Mouse (Mus musculus) liver, adult 2 months (tissue): ENCODE data around the gene Ybx1. TPM values are rescaled to one million over a fixed set of nuclear protein-coding genes. Genes with fewer than 3 reads are reported as not detected.

Source experiments
- DNase-seq: peaks from one replicate; pipeline ENCODE4 v3.0.0-alpha.2; 2011; ENCODE audit warnings: low read depth, low spot score; ENCODE audit errors: extremely low read depth
- H3K27ac ChIP-seq: fragments of 200-500 bp; replicated peaks from 2 replicates; pipeline ENCODE4 v1.5.1; 2012; ENCODE audit warnings: low read depth, mild to moderate bottlenecking, control low read depth, inconsistent platforms, low read length; ENCODE audit not compliant: insufficient read depth
- H3K27me3 ChIP-seq: fragments of 200-500 bp; 2 replicates; pipeline ENCODE4 v1.6.1; 2012; ENCODE audit warnings: mild to moderate bottlenecking, moderate library complexity, low read length, inconsistent platforms; ENCODE audit not compliant: control insufficient read depth, insufficient read depth
- H3K36me3 ChIP-seq: fragments of 200-500 bp; 2 replicates; pipeline ENCODE4 v1.6.1; 2012; ENCODE audit warnings: low read length, inconsistent platforms; ENCODE audit not compliant: control insufficient read depth, insufficient read depth
- H3K4me1 ChIP-seq: fragments of 200-500 bp; 2 replicates; pipeline ENCODE4 v1.6.1; 2011; ENCODE audit warnings: low read length; ENCODE audit not compliant: control insufficient read depth, insufficient read depth
- H3K4me3 ChIP-seq: fragments of 200-500 bp; 2 replicates; pipeline ENCODE4 v1.5.1; 2011; ENCODE audit warnings: low read depth, mild to moderate bottlenecking, control low read depth, low read length, moderate library complexity; ENCODE audit not compliant: insufficient read depth
- H3K79me2 ChIP-seq: fragments of 200-500 bp; 2 replicates; pipeline ENCODE4 v1.6.1; 2012; ENCODE audit warnings: inconsistent platforms, mild to moderate bottlenecking, low read length, moderate library complexity; ENCODE audit not compliant: control insufficient read depth, insufficient read depth
- H3K9ac ChIP-seq: fragments of 200-500 bp; 2 replicates; pipeline ENCODE4 v1.6.1; 2012; ENCODE audit warnings: low read depth, mild to moderate bottlenecking, control low read depth, inconsistent platforms, low read length
- CTCF ChIP-seq: fragments of 200-500 bp; IDR thresholded peaks from 2 replicates; pipeline ENCODE4 v1.5.1; 2011; ENCODE audit warnings: low read depth, low read length, control low read depth
- POLR2A ChIP-seq: fragments of 200-500 bp; IDR thresholded peaks from 2 replicates; pipeline ENCODE4 v1.6.1; 2011; ENCODE audit warnings: low read length, control low read depth; ENCODE audit not compliant: insufficient read depth; ENCODE audit errors: extremely low read depth
- WGBS: fragments of 180-500 bp; shearing (Covaris S2); methylation state at CpG from one replicate; pipeline ENCODE4 v1.1.7; 2018; 5-methylcytosine and 5-hydroxymethylcytosine counted together
- polyA plus RNA-seq: library from polyadenylated mRNA; depleted of rRNA; stranded (reverse); fragments of >200 nt; gene quantifications from 2 replicates; pipeline ENCODE4 v1.2.3, GENCODE M21; 2012; rRNA removed
- total RNA-seq: library from RNA; depleted of rRNA; stranded (reverse); fragments of >200 nt; gene quantifications from 2 replicates; pipeline ENCODE4 v1.2.3, GENCODE M21; 2014; rRNA removed

The Ybx1 gene
- total RNA-seq = 177 and 189 TPM in 2 replicates
- 64.3 and 70.8 TPM in 2 replicates for polyA plus RNA-seq

- peak within 1 kb of the TSS; percentile 68 for H3K27ac ChIP-seq
- under 1% methylated on average over 61 of the region's 61 CpGs for WGBS
- peak within 1 kb of the TSS; percentile 86 for H3K9ac ChIP-seq
- peak within 1 kb of the TSS; percentile 91 for H3K4me3 ChIP-seq
- TF ChIP-seq CTCF (no peak), POLR2A (peak; percentile 45)
- H3K36me3 ChIP-seq = peaks cover 2% of the 10 kb centered on the region; the same call in 1 of the 2 replicates
- H3K27me3 ChIP-seq = no peaks in the 10 kb centered on the region
- H3K4me1 ChIP-seq = peaks cover 7% of the 10 kb centered on the region
- DNase-seq = peak; percentile 94
- H3K79me2 ChIP-seq = peaks cover 21% of the 10 kb centered on the region
These were observed at the start of gene Ybx1 for GRCm38 (mm10) chr4:119294415-119295133. Ybx1 (minus strand) TSS chr4:119294604.

- no peak overlapping the region for H3K27ac ChIP-seq
- peak; percentile 20 for DNase-seq
- WGBS = 6% methylated on average over 10 of the region's 10 CpGs
These were observed 44.5 kb upstream of the Ybx1 start for GRCm38 (mm10) chr4:119338861-119339361.

GRCm38 (mm10) chr4:119338422-119338821, 44.0 kb upstream of the Ybx1 start:
- Histone ChIP-seq H3K27ac (no peak overlapping the region), H3K79me2 (no peaks in the 10 kb centered on the region), H3K27me3 (no peaks in the 10 kb centered on the region), H3K9ac (no peak overlapping the region), H3K4me3 (no peak overlapping the region), H3K36me3 (no peaks in the 10 kb centered on the region), H3K4me1 (peaks cover 2% of the 10 kb centered on the region)
- WGBS = 59% methylated on average over 4 of the region's 4 CpGs
- TF ChIP-seq CTCF (no peak), POLR2A (no peak)
- peak; percentile 14 for DNase-seq

More at GRCm38 (mm10) chr4:119338861-119339361, 44.5 kb upstream of the Ybx1 start:
- no peaks in the 10 kb centered on the region for H3K79me2 ChIP-seq
- H3K27me3 ChIP-seq = no peaks in the 10 kb centered on the region
- no peaks in the 10 kb centered on the region for H3K36me3 ChIP-seq
- peaks cover 2% of the 10 kb centered on the region for H3K4me1 ChIP-seq
- TF ChIP-seq CTCF (peak; percentile 37), POLR2A (no peak)
- H3K4me3 ChIP-seq = no peak overlapping the region
- no peak overlapping the region for H3K9ac ChIP-seq

GRCm38 (mm10) chr4:119333487-119333886, 39.1 kb upstream of the Ybx1 start:
- Histone ChIP-seq H3K79me2 (no peaks in the 10 kb centered on the region), H3K9ac (no peak overlapping the region), H3K4me3 (no peak overlapping the region), H3K4me1 (no peaks in the 10 kb centered on the region), H3K27me3 (no peaks in the 10 kb centered on the region), H3K36me3 (no peaks in the 10 kb centered on the region), H3K27ac (no peak overlapping the region)
- TF ChIP-seq POLR2A = no peak
- no peak for TF ChIP-seq CTCF
- no peak for DNase-seq
- whole genome bisulfite sequencing = 83% methylated on average over 6 of the region's 6 CpGs

- no peak overlapping the region for H3K9ac ChIP-seq
These were observed 26.6 kb upstream of the Ybx1 start for GRCm38 (mm10) chr4:119320896-119321550.

More at GRCm38 (mm10) chr4:119320896-119321550, 26.6 kb upstream of the Ybx1 start:
- Histone ChIP-seq H3K79me2 (no peaks in the 10 kb centered on the region; the same call in 1 of the 2 replicates), H3K4me1 (peaks cover 5% of the 10 kb centered on the region), H3K27me3 (no peaks in the 10 kb centered on the region), H3K4me3 (no peak overlapping the region), H3K36me3 (peaks cover 2% of the 10 kb centered on the region; the same call in 1 of the 2 replicates), H3K27ac (no peak overlapping the region)
- WGBS = 38% methylated on average over 10 of the region's 10 CpGs
- TF ChIP-seq POLR2A (no peak), CTCF (no peak)
- no peak for DNase-seq
